Mouse (Mus musculus): Measurements from ENCODE around the gene March1. TPM values are rescaled to one million over a fixed set of nuclear protein-coding genes. Genes with fewer than 3 reads are reported as not detected.

Gene March1
- total and polyA plus RNA-seq, 2 experiments from 2014 or later, result 40.0 to 77.2 TPM

GRCm38 (mm10) chr8:66438468-66438867, 820.8 kb downstream of the March1 start:
- Histone ChIP-seq H3K9ac (no peak overlapping the region), H3K9me3 (ENCODE audit: low read length) (no peaks in the 10 kb centered on the region), H3K4me3 (ENCODE audit: low read depth, low read length) (no peak overlapping the region), H3K27ac (ENCODE audit: low read depth, low read length) (no peak overlapping the region), H3K4me1 (ENCODE audit: insufficient read depth) (no peaks in the 10 kb centered on the region), H3K36me3 (ENCODE audit: insufficient read depth) (no peaks in the 10 kb centered on the region), H3K4me2 (ENCODE audit: low read depth) (no peak overlapping the region), H3K27me3 (ENCODE audit: insufficient read depth, low read length) (no peaks in the 10 kb centered on the region)
- DNase-seq (no peak), ATAC-seq (no peak)
- 82% methylated on average over 4 of the region's 4 CpGs for WGBS
- TF ChIP-seq CTCF (IDR thresholded peaks at IDR 0.05; ENCODE audit: low read depth), result no peak

DNA sequence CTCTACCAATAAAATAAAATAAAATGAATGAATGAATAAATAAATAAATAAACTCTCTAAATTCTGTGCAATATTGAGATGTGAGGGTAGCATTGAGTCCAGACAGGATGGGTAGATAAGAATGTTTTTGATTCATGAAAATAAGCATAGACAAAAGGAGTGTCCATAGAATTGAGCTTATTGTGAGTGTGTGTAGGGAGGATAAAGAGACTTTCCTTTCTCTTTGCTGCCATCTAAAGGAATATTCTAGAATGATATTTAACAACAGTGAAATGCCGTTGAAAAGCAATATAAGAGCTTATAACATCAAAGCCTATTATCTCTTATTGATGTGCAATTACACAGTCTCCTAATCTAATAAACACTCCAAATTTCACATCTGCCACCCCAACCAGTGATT, 823.4 kb downstream of the March1 start:
- ATAC-seq (peak; percentile 87), DNase-seq (peak; percentile 56)
- Histone ChIP-seq H3K27ac (ENCODE audit: low read depth, low read length) (no peak overlapping the region), H3K4me1 (ENCODE audit: insufficient read depth) (no peaks in the 10 kb centered on the region), H3K9ac (no peak overlapping the region), H3K4me3 (ENCODE audit: low read depth, low read length) (no peak overlapping the region), H3K9me3 (ENCODE audit: low read length) (no peaks in the 10 kb centered on the region), H3K27me3 (ENCODE audit: insufficient read depth, low read length) (0 out of 2 replicates have a peak, but pooled peaks cover 3% of the 10 kb centered on the region), H3K36me3 (ENCODE audit: insufficient read depth) (no peaks in the 10 kb centered on the region), H3K4me2 (ENCODE audit: low read depth) (no peak overlapping the region)
- peak; percentile 70 for TF ChIP-seq CTCF (IDR thresholded peaks at IDR 0.05; ENCODE audit: low read depth)
- WGBS, result 2% methylated on average over 1 of the region's 1 CpGs

GRCm38 (mm10) chr8:66442778-66443177, 825.1 kb downstream of the March1 start:
- Histone ChIP-seq H3K27me3 (ENCODE audit: insufficient read depth, low read length) (0 out of 2 replicates have a peak, but pooled peaks cover 3% of the 10 kb centered on the region), H3K4me1 (ENCODE audit: insufficient read depth) (no peaks in the 10 kb centered on the region), H3K9me3 (ENCODE audit: low read length) (no peaks in the 10 kb centered on the region), H3K36me3 (ENCODE audit: insufficient read depth) (no peaks in the 10 kb centered on the region), H3K27ac (ENCODE audit: low read depth, low read length) (no peak overlapping the region), H3K4me3 (ENCODE audit: low read depth, low read length) (no peak overlapping the region), H3K9ac (no peak overlapping the region), H3K4me2 (ENCODE audit: low read depth) (no peak overlapping the region)
- TF ChIP-seq CTCF (IDR thresholded peaks at IDR 0.05; ENCODE audit: low read depth), result peak; percentile 92
- WGBS, result 24% methylated on average over 1 of the region's 1 CpGs
- DNase-seq (peak; percentile 79), ATAC-seq (peak; percentile 75)

DNA sequence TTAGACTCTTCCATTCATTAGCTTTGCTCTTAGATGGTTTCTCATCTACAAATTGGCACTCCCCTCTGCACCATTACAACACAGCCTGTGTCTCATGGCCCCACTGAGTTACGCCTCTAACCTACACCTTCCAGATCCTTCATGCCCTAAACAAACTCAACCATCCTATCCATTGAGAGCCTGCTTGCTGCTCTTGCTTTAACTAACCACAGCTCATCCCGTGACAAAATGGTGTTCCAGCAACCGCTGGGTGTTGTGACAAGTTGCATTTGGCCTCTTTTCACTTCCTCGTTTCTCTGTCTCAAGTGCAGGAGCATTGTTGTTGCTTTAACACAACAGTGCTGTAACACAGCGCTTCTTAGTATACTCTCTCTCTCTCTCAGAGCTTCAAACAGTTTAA, 826.4 kb downstream of the March1 start:
- 77% methylated on average over 5 of the region's 5 CpGs for WGBS
- no peak overlapping the region for H3K27ac ChIP-seq (ENCODE audit: low read depth, low read length)
- no peak for TF ChIP-seq CTCF (IDR thresholded peaks at IDR 0.05; ENCODE audit: low read depth)

DNA sequence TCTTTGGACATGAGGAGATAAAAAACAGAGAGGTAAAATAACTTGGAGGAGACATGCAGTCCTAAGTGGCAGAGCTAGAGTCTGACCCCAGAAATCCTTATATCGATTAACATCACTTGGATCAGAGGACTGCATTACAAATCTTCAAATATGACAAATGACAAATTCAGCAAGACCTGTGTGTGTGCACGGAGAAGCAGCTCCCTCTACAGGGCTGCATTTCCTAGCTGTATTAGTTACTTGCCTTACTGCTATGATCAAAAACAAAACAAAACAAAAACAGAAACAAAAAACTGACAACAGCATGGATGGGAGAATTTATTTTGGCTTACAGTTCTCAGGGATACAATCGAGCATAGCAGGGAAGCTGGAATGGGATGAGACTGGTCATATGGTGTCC, 827.7 kb downstream of the March1 start:
- WGBS, result 79% methylated on average over 3 of the region's 3 CpGs
- no peak overlapping the region for H3K9ac ChIP-seq
- no peaks in the 10 kb centered on the region for H3K9me3 ChIP-seq (ENCODE audit: low read length)
- H3K36me3 ChIP-seq (ENCODE audit: insufficient read depth), result no peaks in the 10 kb centered on the region
- H3K4me2 ChIP-seq (ENCODE audit: low read depth), result no peak overlapping the region
- H3K4me1 ChIP-seq (ENCODE audit: insufficient read depth), result no peaks in the 10 kb centered on the region
- H3K27me3 ChIP-seq (ENCODE audit: insufficient read depth, low read length), result 0 out of 2 replicates have a peak, but pooled peaks cover 3% of the 10 kb centered on the region
- no peak overlapping the region for H3K27ac ChIP-seq (ENCODE audit: low read depth, low read length)
- no peak for ATAC-seq
- no peak for DNase-seq
- peak; percentile 25; the same call in 1 of the 2 replicates for TF ChIP-seq CTCF (IDR thresholded peaks at IDR 0.05; ENCODE audit: low read depth)
- H3K4me3 ChIP-seq (ENCODE audit: low read depth, low read length), result no peak overlapping the region

More for the DNA sequence above, 826.4 kb downstream of the March1 start:
- 0 out of 2 replicates have a peak, but pooled peaks cover 3% of the 10 kb centered on the region for H3K27me3 ChIP-seq (ENCODE audit: insufficient read depth, low read length)
- no peaks in the 10 kb centered on the region for H3K4me1 ChIP-seq (ENCODE audit: insufficient read depth)
- no peak overlapping the region for H3K4me3 ChIP-seq (ENCODE audit: low read depth, low read length)
- DNase-seq, result no peak
- no peak overlapping the region for H3K4me2 ChIP-seq (ENCODE audit: low read depth)
- H3K9me3 ChIP-seq (ENCODE audit: low read length), result no peaks in the 10 kb centered on the region
- no peak overlapping the region for H3K9ac ChIP-seq
- H3K36me3 ChIP-seq (ENCODE audit: insufficient read depth), result no peaks in the 10 kb centered on the region
- no peak for ATAC-seq

- Histone ChIP-seq H3K4me1 (ENCODE audit: insufficient read depth) (no peaks in the 10 kb centered on the region), H3K9ac (no peak overlapping the region), H3K4me2 (ENCODE audit: low read depth) (no peak overlapping the region), H3K9me3 (ENCODE audit: low read length) (no peaks in the 10 kb centered on the region), H3K36me3 (ENCODE audit: insufficient read depth) (no peaks in the 10 kb centered on the region), H3K27me3 (ENCODE audit: insufficient read depth, low read length) (no peaks in the 10 kb centered on the region), H3K4me3 (ENCODE audit: low read depth, low read length) (no peak overlapping the region), H3K27ac (ENCODE audit: low read depth, low read length) (no peak overlapping the region)
- ATAC-seq, result peak; percentile 42; the same call in 1 of the 2 replicates
- WGBS, result 20% methylated on average over 5 of the region's 5 CpGs
- peak; percentile 36 for DNase-seq
- peak; percentile 76 for TF ChIP-seq CTCF (IDR thresholded peaks at IDR 0.05; ENCODE audit: low read depth)
These were observed 833.0 kb downstream of the March1 start for GRCm38 (mm10) chr8:66450691-66451090.

- Histone ChIP-seq H3K4me3 (ENCODE audit: low read depth, low read length) (no peak overlapping the region), H3K9me3 (ENCODE audit: low read length) (no peaks in the 10 kb centered on the region), H3K27me3 (ENCODE audit: insufficient read depth, low read length) (no peaks in the 10 kb centered on the region), H3K4me1 (ENCODE audit: insufficient read depth) (no peaks in the 10 kb centered on the region), H3K9ac (no peak overlapping the region), H3K36me3 (ENCODE audit: insufficient read depth) (no peaks in the 10 kb centered on the region), H3K27ac (ENCODE audit: low read depth, low read length) (no peak overlapping the region), H3K4me2 (ENCODE audit: low read depth) (no peak overlapping the region)
- peak; percentile 53; the same call in 1 of the 2 replicates for ATAC-seq
- TF ChIP-seq CTCF (IDR thresholded peaks at IDR 0.05; ENCODE audit: low read depth), result peak; percentile 49
- DNase-seq, result no peak
These were observed 839.4 kb downstream of the March1 start for GRCm38 (mm10) chr8:66457057-66457456.

Data from forebrain, postnatal 0 days (tissue).